Mouse (Mus musculus) urinary bladder, postnatal 25 days (tissue): ENCODE data around the gene Vmn1r218.
"Not testable (repeated sequence)": the region's sequence is repeated elsewhere in the genome, so short reads cannot be mapped to it uniquely, and the experiment has no call there.

Experiments used
- DNase-seq: peaks from one replicate; pipeline ENCODE4 v3.0.0; 2022; ENCODE audit warnings: low spot score

Vmn1r218 gene

GRCm38 (mm10) chr13:23133099-23133498, at the start of gene Vmn1r218:
TSS of gene Vmn1r218 (plus strand) at chr13:23133155.
- DNase-seq, result no peak

GRCm38 (mm10) chr13:23094386-23094785, 38.6 kb upstream of the Vmn1r218 start:
- no peak for DNase-seq

DNA sequence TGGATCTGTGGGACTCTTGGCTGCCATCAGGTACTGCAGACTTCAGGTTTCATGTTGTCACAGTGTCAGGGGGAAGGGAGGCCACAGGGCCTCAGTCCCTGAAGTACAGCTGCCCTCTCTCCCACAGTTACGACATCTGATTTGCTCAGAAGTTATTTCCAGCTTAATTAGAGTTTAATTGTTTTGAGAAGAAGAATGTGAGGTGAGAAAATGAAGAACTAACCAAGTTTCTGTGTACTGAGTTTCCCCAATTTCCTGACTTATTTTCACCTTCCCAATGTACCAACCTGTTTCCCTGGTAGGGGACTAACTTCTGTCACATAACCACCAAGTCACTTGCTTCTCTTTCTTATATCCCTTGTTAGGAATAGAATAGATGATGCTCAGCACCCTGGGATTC, 14.8 kb upstream of the Vmn1r218 start, which contains the start of gene Vmn1r217:
Vmn1r217 (minus strand) TSS at position 101 of the 400 bp plus-strand sequence.
- not testable (repeated sequence) for DNase-seq

GRCm38 (mm10) chr13:23120611-23121010, 12.3 kb upstream of the Vmn1r218 start:
- DNase-seq, result no peak

GRCm38 (mm10) chr13:23133501-23133900, 546 bp downstream of the Vmn1r218 start:
- DNase-seq, result no peak

DNA sequence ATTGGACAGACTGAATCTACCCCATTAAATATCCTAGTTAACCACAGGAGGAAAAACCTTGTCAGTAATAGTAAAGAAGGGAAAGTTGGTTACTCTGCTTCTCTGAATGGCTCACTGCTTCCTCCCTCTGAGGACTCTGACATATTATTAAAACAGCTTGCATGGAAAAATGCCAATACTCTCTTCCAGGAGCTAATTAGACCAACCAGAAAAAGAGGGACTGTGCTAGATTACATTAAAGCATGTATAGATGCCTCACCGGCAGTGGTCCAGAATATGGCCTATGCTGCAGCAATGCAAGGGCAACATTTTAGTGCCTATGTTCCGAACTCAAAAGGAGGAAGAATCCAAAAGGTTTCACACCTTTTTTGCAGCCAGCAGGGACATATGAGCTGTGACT, 5.9 kb downstream of the Vmn1r218 start:
- no peak for DNase-seq

- DNase-seq, result no peak
These were observed 24.9 kb downstream of the Vmn1r218 start for GRCm38 (mm10) chr13:23157848-23158247.

DNA sequence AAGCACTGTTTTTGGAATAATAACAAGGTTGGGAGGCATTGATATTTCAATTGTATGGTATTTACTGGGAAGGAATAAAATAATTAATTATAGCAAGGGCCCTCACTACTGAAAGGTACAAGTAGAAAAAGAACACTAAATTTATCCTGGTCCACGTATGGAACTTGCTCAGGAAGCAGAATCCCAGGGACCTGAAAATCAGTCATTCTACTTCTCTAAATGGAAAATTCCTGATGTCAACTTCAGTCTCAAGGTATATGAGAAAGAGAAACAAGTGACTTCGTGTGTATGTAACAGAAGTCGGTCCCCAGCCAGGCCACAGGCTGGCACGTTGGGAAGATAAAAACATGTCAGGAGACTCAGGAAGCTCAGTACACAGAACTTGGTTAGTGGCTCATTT, 26.1 kb downstream of the Vmn1r218 start, which contains the start of gene Vmn1r219:
Vmn1r219 (plus strand) TSS at position 301 of the 400 bp plus-strand sequence.
- no peak for DNase-seq

DNA sequence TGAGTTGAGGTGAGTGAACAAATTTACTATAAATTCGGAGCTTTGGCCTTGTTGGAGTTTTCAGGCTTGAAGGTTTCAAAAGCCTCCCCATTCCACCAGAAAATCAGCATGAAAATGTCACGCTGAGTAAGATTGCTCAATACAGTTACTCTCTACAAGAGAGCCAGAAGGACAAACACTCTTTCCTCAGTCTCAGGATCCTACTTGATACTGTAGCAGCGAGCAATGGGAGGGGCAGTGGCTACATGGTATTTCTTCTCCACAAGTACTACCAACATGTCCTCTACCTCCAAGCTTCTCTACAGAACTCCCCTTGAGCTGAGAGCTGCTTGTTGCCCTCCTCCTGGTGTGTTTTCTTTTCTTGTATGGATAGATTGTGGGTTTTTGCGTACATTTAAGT, 33.5 kb downstream of the Vmn1r218 start:
- not testable (repeated sequence) for DNase-seq

GRCm38 (mm10) chr13:23187875-23188274, 54.9 kb downstream of the Vmn1r218 start, which contains the start of gene Vmn1r220:
TSS of gene Vmn1r220 (minus strand) at chr13:23187975.
- no peak for DNase-seq
